Mouse (Mus musculus) lung, postnatal 0 days (tissue): Measurements from ENCODE around the gene Ifna1.
"Not testable (repeated sequence)": the region's sequence is repeated elsewhere in the genome, so short reads cannot be mapped to it uniquely, and the experiment has no call there.

Experiments
- CTCF ChIP-seq: IDR thresholded peaks from 2 replicates; pipeline ENCODE4 v1.5.1; 2016; ENCODE audit warnings: antibody characterized with exemption, mild to moderate bottlenecking
- EP300 ChIP-seq: IDR thresholded peaks from 2 replicates; pipeline ENCODE4 v1.6.1; 2016; ENCODE audit warnings: antibody characterized with exemption, mild to moderate bottlenecking, control low read depth

GRCm38 (mm10) chr4:88827116-88827515 is 22.8 kb upstream of the Ifna1 start, which contains the start of gene Ifna6:
- TF ChIP-seq EP300, CTCF: not testable (repeated sequence)
